Mouse (Mus musculus): ENCODE measurements around the gene Jph4.

Gene Jph4

DNA sequence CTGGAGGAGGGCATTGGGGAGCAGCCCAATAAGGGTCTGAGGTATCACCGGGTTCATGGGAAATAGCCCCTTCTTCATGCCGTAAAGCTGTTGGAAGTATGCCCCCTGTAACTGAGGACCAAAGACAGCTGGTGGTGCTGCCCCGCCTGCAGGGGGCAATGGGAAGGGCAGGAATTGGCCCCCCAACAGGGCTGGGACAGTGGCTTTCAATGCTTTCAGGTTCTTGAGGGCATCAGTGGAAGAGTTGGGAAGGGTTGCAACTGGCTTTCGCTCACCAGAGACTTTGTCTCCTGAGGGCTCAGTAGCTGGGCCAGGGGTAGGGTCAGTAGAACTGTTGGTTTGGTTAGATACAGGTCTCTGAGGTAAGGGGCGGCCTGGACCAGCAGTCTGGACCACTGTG is 53.6 kb downstream of the Jph4 start:
- DNase-seq = no peak

DNA sequence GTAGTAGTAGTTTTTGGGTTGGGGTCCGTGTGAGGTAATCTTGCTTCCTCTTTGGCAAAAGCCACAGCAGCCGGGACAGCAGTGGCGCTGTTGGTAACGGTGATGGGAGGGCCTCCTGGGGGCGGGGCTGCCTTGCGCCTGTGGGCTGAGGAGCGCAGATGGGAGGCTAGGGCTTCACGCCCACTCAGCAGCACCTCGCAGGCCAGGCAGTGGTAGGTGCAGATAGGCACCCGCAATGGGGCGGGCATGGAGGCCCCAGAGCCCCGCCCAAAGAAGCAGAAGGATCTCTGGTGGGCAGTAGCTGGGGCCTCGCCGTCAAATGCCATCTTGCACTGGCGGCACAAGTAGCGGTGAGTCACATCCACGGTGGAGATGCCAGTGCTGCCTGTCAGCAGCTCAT is 54.1 kb downstream of the Jph4 start:
- DNase-seq = peak; percentile 79

DNA sequence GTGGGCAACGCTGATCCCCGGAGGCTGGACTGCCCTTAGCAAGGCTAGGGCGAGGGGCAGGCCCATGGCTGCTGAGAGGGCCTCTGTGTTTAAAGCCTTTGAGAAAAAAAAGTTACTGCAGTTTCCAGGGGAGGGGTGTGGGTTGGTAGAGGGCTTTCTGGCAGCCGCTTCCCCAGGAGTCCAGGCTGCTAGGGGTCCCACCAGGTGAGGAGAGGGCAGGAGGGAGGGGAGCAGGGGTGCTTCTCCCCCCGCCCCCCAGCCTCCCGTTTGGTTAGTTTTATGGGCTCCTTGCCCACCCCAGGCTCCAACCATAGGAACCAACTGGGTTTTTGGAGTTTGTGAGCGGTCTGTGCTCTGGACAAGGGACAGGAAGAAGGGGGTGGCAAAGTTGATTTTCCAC is 54.9 kb downstream of the Jph4 start:
- DNase-seq = no peak

DNA sequence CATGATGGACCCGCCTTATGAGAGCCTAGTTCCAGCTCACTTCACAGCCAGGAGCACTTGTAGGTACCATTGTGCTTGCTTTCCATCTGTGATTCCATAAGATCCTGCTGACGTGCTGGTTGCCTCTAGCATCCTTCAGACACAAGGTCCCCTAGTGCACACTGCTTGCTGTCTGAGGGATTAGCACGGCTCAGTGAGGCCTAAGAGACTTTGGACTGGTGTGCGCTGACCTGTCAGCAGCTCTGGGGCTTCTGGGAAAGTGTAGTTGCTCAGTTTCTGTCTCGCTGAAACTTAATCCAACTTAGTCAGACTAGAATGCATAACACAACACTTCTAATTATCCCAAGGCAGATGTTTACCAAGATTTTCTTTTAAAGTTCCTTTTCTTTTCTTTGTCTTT is 56.8 kb downstream of the Jph4 start:
- DNase-seq = no peak

DNA sequence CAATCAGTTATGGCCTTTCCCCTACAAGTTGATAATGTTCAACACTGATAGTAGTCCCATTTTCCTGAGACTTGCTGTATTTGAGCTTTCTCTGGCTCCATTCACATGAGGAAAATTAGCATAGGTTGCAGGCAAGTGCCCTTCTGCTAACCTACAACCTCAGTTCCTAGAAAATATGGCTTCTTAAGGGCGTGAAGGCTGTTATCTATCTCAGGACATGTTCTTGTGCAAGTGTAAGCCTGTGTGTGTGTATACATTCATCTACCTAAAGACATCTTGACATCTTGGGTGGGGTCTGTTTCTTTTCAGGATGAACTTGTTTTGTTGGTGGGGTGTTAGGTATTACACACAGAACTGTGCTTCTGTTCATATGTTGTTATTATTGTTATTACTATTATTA is 57.7 kb downstream of the Jph4 start:
- no peak for DNase-seq

Data from layer of hippocampus, adult 9-11 months (tissue).